Mouse (Mus musculus) heart, postnatal 0 days (tissue): ENCODE measurements at regions not wholly inside any gene's neighbourhood (a gene's known extent, or its start where the extent isn't known, plus 50 kb on each side); places are given as distances from the start of the nearest gene placed in this dataset.

ENCODE experiments used
- ATAC-seq: fragments of 200-750 bp; cut with Nextera tagmentation; 2 replicates; pipeline ENCODE4 v1.8.0; 2017; ENCODE audit warnings: low read depth, moderate number of reproducible peaks, moderate library complexity; ENCODE audit not compliant: insufficient read depth
- DNase-seq: peaks from one replicate; pipeline ENCODE4 v3.0.0-alpha.2; 2016; ENCODE audit warnings: low spot score
- H3K27ac ChIP-seq: fragments of 300-500 bp; sonication (generic); 2 replicates; pipeline ENCODE4 v1.5.1; 2014; ENCODE audit warnings: low read depth, mild to moderate bottlenecking
- H3K27me3 ChIP-seq: fragments of 300-500 bp; sonication (generic); 2 replicates; pipeline ENCODE4 v1.6.1; 2014; ENCODE audit warnings: low read length, mixed read lengths; ENCODE audit not compliant: control insufficient read depth, insufficient read depth
- H3K36me3 ChIP-seq: fragments of 300-500 bp; sonication (generic); replicated peaks from 2 replicates; pipeline ENCODE4 v1.6.1; 2014; ENCODE audit warnings: low read length, mixed read lengths; ENCODE audit not compliant: control insufficient read depth, insufficient read depth
- H3K4me1 ChIP-seq: fragments of 300-500 bp; sonication (generic); 2 replicates; pipeline ENCODE4 v1.6.1; 2014; ENCODE audit warnings: antibody characterized with exemption; ENCODE audit not compliant: control insufficient read depth, insufficient read depth
- H3K4me2 ChIP-seq: fragments of 300-500 bp; sonication (generic); 2 replicates; pipeline ENCODE4 v1.6.1; 2014; ENCODE audit warnings: low read depth, mild to moderate bottlenecking, low read length, moderate library complexity
- H3K4me3 ChIP-seq: fragments of 300-500 bp; sonication (generic); 2 replicates; pipeline ENCODE4 v1.5.1; 2014; ENCODE audit warnings: low read depth, low read length
- H3K9ac ChIP-seq: fragments of 300-500 bp; sonication (generic); replicated peaks from 2 replicates; pipeline ENCODE4 v1.6.1; 2014; ENCODE audit warnings: low read depth, low read length, mixed read lengths
- H3K9me3 ChIP-seq: fragments of 300-500 bp; sonication (generic); replicated peaks from 2 replicates; pipeline ENCODE4 v1.6.1; 2016; ENCODE audit warnings: low read length; ENCODE audit not compliant: control insufficient read depth
- CTCF ChIP-seq: IDR thresholded peaks from 2 replicates; pipeline ENCODE4 v1.5.1; 2016; ENCODE audit warnings: antibody characterized with exemption, control low read depth, low read depth
- EP300 ChIP-seq: IDR thresholded peaks from 2 replicates; pipeline ENCODE4 v1.6.1; 2016; ENCODE audit warnings: antibody characterized with exemption, low read depth
- WGBS: fragments of 180-500 bp; shearing (Covaris S2); extraction: QIAGEN DNeasy Blood & Tissue Kit; methylation state at CpG from one replicate; pipeline ENCODE4 v1.1.7; 2014; 5-methylcytosine and 5-hydroxymethylcytosine counted together

GRCm38 (mm10) chr17:83133201-83133600 is 81.9 kb upstream of the Pkdcc start:
- Histone ChIP-seq H3K9ac (no peak overlapping the region), H3K36me3 (no peaks in the 10 kb centered on the region), H3K4me2 (no peak overlapping the region), H3K4me1 (0 out of 2 replicates have a peak, but pooled peaks cover 5% of the 10 kb centered on the region), H3K9me3 (no peaks in the 10 kb centered on the region), H3K27me3 (no peaks in the 10 kb centered on the region), H3K27ac (no peak overlapping the region), H3K4me3 (no peak overlapping the region)
- TF ChIP-seq CTCF (no peak), EP300 (no peak)
- 75% methylated on average over 9 of the region's 9 CpGs for WGBS
- no peak for ATAC-seq
- no peak for DNase-seq

GRCm38 (mm10) chr17:83135441-83136120 is 79.5 kb upstream of the Pkdcc start:
- Histone ChIP-seq H3K9ac (no peak overlapping the region), H3K27ac (no peak overlapping the region)

GRCm38 (mm10) chr17:83136267-83136666 is 78.8 kb upstream of the Pkdcc start:
- ATAC-seq (no peak), DNase-seq (no peak)
- Histone ChIP-seq H3K9me3 (no peaks in the 10 kb centered on the region), H3K4me1 (0 out of 2 replicates have a peak, but pooled peaks cover 5% of the 10 kb centered on the region), H3K27ac (no peak overlapping the region), H3K27me3 (no peaks in the 10 kb centered on the region), H3K4me3 (no peak overlapping the region), H3K4me2 (no peak overlapping the region), H3K9ac (no peak overlapping the region), H3K36me3 (no peaks in the 10 kb centered on the region)
- no peak for TF ChIP-seq EP300
- TF ChIP-seq CTCF, result no peak
- WGBS, result 86% methylated on average over 5 of the region's 5 CpGs

More at GRCm38 (mm10) chr17:83135441-83136120, 79.5 kb upstream of the Pkdcc start:
- Histone ChIP-seq H3K27me3 (no peaks in the 10 kb centered on the region), H3K36me3 (no peaks in the 10 kb centered on the region), H3K9me3 (no peaks in the 10 kb centered on the region), H3K4me2 (no peak overlapping the region), H3K4me3 (no peak overlapping the region), H3K4me1 (0 out of 2 replicates have a peak, but pooled peaks cover 5% of the 10 kb centered on the region)
- ATAC-seq, result no peak
- TF ChIP-seq CTCF (no peak), EP300 (no peak)
- DNase-seq, result peak; percentile 4
- 70% methylated on average over 6 of the region's 6 CpGs for WGBS

- Histone ChIP-seq H3K27me3 (no peaks in the 10 kb centered on the region), H3K4me1 (0 out of 2 replicates have a peak, but pooled peaks cover 5% of the 10 kb centered on the region), H3K9me3 (no peaks in the 10 kb centered on the region), H3K36me3 (no peaks in the 10 kb centered on the region), H3K4me2 (no peak overlapping the region), H3K4me3 (no peak overlapping the region), H3K9ac (no peak overlapping the region), H3K27ac (no peak overlapping the region)
- DNase-seq, result no peak
- WGBS, result 68% methylated on average over 7 of the region's 7 CpGs
- ATAC-seq, result no peak
- no peak for TF ChIP-seq EP300
- TF ChIP-seq CTCF, result no peak
These were observed 77.4 kb upstream of the Pkdcc start for GRCm38 (mm10) chr17:83137720-83138119.

- WGBS, result 62% methylated on average over 11 of the region's 11 CpGs
- no peak overlapping the region for H3K4me2 ChIP-seq
- no peaks in the 10 kb centered on the region for H3K27me3 ChIP-seq
- ATAC-seq (no peak), DNase-seq (no peak)
- no peaks in the 10 kb centered on the region for H3K9me3 ChIP-seq
- no peaks in the 10 kb centered on the region for H3K36me3 ChIP-seq
- no peak for TF ChIP-seq EP300
- TF ChIP-seq CTCF, result no peak
- no peak overlapping the region for H3K4me3 ChIP-seq
- no peak overlapping the region for H3K27ac ChIP-seq
- H3K4me1 ChIP-seq, result 0 out of 2 replicates have a peak, but pooled peaks cover 5% of the 10 kb centered on the region
- H3K9ac ChIP-seq, result no peak overlapping the region
These were observed 76.3 kb upstream of the Pkdcc start for GRCm38 (mm10) chr17:83138493-83139417.
